Mouse (Mus musculus): Measurements from ENCODE around the gene Hopx.
"Not testable (repeated sequence)": the region's sequence is repeated elsewhere in the genome, so short reads cannot be mapped to it uniquely, and the experiment has no call there.

Hopx gene

GRCm38 (mm10) chr5:77099997-77100380 is 14.9 kb downstream of the Hopx start:
- no peak for DNase-seq (ENCODE audit: low spot score)

- no peak for DNase-seq (ENCODE audit: low spot score)
Observed at GRCm38 (mm10) chr5:77099317-77099996, 15.5 kb downstream of the Hopx start.

DNA sequence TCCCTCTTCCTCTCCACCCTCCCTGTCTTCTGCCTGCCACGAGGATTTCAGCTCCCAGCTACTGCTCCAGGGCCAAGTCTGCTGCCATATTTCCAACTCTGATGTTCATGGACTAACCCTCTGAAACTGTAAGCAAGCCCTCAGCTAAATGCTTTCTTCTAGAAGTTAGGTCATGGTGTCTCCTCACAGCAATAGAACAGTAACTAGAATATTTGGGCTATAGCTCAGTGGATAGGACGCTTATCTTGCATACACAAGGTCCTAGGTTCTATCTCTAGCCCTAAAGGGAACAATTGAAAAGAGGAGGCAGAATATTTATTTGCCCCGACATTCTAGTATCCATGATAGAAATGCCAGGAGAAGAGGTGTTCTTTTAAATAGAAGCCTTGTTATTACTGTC is 16.0 kb downstream of the Hopx start:
- no peak for DNase-seq (ENCODE audit: low spot score)

DNA sequence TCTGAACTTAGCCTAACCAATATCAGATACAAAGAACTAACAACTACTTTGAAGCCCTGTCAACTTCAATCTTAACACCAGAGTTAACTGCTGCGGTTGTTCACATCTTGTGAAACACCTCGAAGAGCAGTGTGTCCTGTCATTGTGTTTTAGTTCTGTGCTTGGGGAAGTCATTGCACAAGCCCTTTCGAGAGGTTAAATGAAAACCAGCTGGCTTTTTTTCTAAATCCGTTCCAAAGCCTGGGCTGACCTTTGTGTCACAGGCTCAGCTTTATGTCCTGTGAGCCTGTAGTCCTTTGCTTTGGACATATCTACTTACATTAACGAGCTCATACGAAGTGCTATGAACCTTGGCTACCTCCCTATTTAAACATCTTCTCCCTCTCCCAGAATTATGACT is 17.2 kb downstream of the Hopx start:
- no peak for DNase-seq (ENCODE audit: low spot score)

DNA sequence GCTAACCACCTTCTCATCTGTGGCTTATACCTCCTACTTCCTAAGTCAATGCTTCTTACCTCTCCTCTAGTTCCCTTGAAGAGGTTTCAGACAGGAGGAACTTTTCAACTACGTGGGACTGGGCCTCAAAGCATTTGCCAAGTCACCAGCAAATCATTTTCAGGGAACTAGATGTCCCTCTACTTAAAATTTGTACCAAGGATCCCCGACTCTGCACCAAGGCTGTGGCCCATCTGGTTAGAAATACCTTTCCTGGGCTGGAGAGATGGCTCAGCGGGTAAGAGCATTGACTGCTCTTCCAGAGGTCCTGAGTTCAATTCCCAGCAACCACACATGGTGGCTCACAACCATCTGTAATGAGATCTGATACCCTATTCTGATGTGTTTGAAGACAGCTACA is 18.7 kb downstream of the Hopx start:
- DNase-seq (ENCODE audit: low spot score), result not testable (repeated sequence)

GRCm38 (mm10) chr5:77094510-77095491 is 20.1 kb downstream of the Hopx start:
- DNase-seq (ENCODE audit: low spot score), result peak; percentile 43

DNA sequence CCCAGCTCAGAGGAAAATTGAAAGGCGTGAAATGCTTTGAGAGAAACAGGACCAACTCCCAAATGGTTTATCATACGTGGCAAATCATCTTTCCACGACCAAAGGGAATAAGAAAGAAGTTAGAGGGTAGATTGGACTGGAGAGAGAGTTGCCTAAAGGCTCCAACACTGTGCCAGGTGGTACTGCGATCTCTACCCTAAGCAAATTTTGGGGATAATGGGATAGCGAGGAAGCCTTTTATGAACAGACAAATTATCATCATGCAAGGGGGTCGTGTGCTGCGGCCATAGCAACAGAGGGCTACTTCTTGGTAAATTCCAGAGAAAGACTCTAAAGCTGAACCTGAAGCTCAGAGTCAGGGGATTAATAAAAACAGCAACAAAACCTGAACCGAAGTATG is 21.0 kb downstream of the Hopx start:
- DNase-seq (ENCODE audit: low spot score), result no peak

- peak; percentile 6 for DNase-seq (ENCODE audit: low spot score)
Observed at GRCm38 (mm10) chr5:77092531-77092930, 22.4 kb downstream of the Hopx start.

- no peak for DNase-seq (ENCODE audit: low spot score)
Observed at GRCm38 (mm10) chr5:77091923-77092322, 23.0 kb downstream of the Hopx start.

DNA sequence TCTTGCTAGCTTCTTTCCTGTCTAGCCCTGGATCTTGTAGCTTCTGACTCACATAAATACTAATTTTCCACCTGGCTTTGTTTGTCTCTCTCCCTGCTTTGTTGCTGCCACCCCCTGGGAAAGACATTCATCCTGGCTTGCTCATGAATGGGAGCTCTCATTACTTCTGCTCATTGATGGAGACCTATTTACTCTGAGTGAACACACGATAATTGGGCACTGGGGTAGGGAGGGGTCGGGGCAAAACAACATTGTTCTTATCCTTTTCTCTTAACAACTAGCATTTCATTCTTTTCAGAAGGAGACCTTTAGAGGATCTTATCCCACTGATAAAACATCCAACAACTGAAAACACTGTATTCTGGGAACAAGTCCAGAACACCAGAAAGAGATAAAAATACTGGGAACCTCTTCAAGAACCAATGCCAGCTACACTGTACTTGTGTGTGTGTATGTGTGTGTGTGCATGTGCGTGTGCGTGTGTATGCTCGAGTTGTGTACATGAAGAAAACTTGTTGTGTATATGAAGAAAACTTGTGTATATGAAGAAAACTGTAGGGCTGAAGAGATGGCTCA is 24.3 kb downstream of the Hopx start:
- DNase-seq (ENCODE audit: low spot score), result no peak

DNA sequence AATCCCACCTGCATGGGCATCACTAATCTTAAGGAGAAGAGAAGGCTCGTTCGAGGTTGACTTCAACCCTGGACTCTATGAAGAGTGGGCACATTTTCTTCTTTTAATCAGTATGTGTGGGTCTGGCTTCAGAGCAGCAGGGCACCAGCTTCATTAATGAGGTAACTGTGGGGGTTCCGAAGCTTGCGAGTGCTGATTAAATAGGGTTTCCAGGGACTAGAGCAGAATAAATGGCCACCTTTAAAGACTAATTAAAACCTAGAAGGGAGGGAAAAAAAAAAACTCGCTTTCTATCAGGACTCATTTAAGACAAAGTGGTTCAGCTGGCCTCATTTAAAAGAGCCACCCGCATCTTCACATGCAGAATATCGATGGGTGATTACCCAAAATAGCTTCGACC is 25.0 kb downstream of the Hopx start:
- no peak for DNase-seq (ENCODE audit: low spot score)

GRCm38 (mm10) chr5:77089294-77089693 is 25.6 kb downstream of the Hopx start:
- DNase-seq (ENCODE audit: low spot score), result peak; percentile 21

DNA sequence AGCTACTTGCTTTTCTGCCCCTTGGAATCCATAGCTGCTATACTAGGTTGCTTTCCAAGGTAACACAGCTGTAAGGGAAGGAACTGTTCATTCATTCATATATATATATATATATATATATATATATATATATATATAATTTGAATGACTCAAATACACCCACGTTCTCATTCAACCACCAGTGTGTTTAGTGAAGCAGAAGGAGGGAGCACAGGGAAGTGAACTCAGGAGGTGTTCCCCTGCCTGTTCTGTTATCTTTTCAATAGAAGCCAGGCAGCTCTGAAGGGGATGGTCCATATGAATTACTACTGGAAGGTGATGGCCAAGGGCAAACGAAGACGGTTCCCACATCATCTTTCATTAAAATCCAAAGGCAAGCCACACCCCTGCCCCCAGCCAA is 27.8 kb downstream of the Hopx start:
- DNase-seq (ENCODE audit: low spot score), result no peak

DNA sequence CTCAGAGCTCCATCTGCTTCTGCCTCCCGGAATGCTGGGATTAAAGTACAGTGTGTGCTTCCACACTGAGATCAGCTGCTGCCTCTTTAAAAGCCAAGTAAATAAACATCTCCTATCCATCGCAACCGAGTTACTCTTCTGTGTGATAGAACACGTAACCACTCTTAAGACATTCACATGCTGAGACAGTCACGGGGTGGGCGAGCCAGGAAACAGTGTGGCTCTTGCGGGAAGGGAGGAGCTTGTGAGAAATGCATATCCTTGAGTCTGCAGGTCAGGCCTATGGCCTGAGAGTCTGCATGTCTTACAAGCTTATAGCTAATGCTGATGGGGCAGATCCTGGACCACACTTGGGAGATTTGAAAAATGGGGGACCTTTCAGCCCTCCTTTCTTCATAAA is 28.4 kb downstream of the Hopx start:
- no peak for DNase-seq (ENCODE audit: low spot score)

DNA sequence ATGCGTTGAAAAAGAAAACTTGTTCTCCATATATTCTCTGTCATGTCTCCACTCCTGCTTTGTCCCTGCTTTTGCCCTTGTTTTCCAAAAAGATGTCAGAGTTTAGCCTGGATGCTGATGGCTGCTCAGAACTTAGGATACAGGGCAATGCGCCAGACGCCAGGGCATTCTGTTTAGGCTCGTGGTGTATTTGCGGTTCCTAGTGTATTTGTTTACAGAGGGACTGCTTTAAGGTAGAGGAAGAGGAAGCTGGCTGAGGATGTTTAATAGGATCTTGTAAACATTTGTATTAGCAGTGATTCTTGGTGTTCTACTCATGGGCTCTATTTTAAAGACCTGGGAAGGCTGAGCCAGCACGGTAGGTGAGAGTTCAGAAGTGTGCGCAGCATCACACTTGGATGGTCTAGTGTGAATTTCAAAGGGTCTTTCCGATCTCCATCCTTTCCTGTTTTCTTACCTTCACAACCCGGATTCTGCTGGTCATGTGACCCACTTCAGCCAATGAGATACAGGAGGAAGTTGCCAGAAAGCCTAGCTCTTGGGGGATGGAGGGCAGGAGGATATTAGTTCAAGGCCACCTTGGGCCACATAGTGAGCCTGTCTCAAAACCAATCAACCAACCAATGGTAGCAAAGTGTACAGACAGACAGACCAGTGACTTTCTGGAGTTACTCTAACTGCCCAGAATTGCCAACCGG is 29.0 kb downstream of the Hopx start:
- no peak for DNase-seq (ENCODE audit: low spot score)

DNA sequence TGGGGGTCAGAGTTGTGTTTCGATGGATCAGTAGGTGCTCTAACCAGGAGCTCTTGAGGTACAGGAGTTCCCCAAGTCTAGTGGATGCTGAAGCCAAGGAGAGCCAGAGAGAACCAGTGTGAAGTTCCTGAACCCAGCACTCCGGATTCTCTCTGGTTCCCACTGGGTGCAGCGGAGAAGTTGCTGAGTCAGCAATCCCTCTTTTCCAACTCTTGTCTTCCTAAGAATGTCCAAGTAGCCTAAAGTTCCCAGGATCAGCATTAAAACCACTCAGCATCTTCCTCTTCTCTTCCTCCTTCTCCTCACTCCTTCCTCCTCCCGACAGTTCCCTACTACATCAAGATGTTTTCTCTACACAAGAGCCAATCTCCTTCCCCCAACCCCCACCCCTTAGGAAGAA is 30.5 kb downstream of the Hopx start:
- no peak for DNase-seq (ENCODE audit: low spot score)

DNA sequence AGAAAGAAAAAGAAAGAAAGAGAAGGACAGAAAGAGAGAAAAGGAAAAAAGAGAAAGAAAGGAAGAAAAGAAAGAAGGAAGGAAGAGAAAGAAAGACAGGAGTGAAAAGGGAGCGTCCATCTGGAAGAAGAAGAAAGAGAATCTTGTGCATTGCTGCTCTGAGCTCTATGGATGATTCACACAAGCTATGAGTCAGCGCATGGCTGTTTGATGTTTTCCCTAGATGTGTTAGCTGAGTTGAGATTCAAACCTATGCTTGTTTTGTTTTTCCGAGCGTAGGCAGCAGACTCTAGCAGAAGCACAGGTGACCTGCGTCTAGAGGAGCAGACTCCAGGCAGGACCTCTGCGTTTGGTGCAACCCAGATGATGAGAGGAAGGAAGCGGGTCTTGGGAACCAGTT is 32.2 kb downstream of the Hopx start:
- DNase-seq (ENCODE audit: low spot score), result no peak

DNA sequence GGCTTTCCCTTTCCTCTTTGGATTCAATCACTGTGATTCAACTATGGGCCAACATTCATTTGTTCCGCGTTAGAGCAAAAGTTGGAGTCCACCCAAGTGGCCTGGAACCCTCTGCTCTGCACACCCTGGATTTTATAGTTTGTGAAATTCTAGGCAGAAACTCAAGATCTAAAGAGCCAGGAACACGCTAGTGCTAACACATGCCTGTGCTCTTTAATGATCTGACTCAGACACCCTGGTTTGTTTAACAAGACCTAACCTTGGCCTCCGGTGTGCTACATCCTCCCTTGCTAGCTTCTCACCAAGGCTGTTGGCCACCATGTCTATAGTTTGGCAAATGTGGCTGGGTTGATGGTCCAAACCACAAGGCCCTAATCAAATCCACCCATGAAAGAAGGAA is 34.2 kb downstream of the Hopx start:
- DNase-seq (ENCODE audit: low spot score), result no peak

GRCm38 (mm10) chr5:77075951-77076350 is 39.0 kb downstream of the Hopx start:
- DNase-seq (ENCODE audit: low spot score), result no peak

DNA sequence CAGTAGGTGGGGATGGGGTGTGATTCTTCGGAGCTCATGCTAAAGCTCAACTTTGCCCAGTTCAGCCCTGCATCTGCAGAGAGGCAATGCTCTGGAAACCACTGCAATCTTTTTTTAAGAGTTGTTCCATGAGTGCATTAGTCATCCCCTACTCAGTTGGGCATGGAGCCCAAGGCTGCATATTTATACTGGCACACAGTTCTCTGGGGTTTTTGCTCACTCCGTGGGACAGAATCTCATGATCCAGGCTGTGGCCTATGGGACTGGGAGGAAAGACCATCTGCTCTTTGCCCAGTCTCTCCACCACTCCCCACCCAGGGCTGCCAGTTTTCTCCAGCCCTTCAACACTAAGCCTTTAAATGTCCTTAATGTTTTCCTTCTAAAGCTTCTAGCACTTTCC is 40.0 kb downstream of the Hopx start:
- no peak for DNase-seq (ENCODE audit: low spot score)

DNA sequence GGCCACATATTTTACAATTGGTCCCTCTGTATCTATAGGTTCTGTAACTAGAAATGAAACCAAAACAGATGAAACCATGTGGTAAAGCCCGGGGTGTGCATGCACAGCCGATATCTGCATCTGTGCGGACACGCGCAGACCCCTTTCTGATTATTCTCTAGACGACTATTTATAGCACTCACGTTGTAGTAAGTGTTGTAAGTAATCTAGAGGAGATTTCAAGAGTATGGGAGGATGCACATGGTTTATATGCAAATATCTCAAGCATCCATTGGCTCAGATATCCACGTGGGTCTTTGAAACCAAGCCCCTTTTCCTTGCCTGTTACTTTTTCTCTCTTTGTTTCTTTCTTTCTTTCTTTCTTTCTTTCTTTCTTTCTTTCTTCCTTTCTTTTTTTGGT is 41.1 kb downstream of the Hopx start:
- no peak for DNase-seq (ENCODE audit: low spot score)

GRCm38 (mm10) chr5:77071626-77072025 is 43.3 kb downstream of the Hopx start:
- no peak for DNase-seq (ENCODE audit: low spot score)

All from spleen, adult 12 weeks (tissue).